Mouse (Mus musculus): ENCODE measurements at regions not wholly inside any gene's neighbourhood (a gene's known extent, or its start where the extent isn't known, plus 50 kb on each side); places are given as distances from the start of the nearest gene placed in this dataset.
A peak's percentile ranks its signal among the peaks of the same experiment; 100 is the strongest.

DNA sequence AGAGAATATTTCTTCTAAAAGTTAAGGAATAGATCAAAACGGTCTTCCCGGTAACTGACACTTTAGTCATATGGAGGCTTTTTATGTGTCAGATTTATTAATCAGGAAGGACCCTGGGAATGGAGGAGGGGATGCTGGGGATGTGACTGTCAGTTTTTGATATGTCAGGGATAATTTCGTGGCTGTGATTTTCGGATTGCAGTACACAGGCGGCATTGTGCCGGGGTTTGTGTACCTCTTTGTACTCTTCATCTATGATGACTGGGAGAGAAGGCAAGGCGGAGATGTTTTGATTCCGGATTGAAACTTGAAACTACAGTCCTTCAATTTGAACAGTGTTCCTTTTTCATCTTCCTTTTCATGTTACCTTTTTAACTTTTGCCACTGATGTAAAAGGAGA, 344.2 kb downstream of the Mdfic start:
- DNase-seq: no peak

DNA sequence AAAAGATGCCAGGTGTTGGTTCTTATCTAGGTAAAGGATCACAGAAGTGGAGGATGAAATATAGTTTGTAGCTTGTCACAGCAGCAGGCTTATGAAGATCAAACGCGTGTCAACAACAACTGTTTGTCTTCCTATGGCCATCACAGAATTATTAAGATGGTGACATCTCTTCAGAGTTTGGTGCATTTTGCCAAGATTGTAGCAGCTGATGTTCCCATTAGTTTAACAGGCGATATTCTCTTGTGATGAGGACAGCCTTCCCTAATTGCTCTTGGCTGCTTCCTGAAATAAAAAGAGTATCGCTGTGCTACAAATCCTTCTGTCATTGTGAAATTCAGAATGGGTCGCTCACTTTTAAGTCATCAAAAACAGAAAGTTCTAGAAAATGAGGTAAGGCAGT, 344.7 kb downstream of the Mdfic start:
- DNase-seq: no peak

DNA sequence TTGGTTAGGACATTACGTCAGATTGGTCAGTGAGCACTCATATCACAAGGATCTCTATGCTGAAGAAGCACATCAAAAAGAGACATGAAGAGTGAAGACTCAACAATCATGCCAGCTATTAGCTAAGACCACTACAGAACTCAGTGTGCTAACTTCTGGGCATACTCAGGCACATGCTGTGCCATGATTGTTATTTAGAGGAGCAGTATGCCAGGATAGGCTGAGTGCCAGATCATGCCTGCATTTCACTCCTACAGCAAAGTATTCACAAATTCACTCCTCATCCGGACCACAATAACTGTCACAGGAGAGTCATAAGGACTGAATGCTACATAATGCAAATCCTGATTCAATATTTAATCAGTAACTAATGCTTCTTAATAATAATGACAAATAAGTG, 355.8 kb downstream of the Mdfic start:
- no peak for DNase-seq

DNA sequence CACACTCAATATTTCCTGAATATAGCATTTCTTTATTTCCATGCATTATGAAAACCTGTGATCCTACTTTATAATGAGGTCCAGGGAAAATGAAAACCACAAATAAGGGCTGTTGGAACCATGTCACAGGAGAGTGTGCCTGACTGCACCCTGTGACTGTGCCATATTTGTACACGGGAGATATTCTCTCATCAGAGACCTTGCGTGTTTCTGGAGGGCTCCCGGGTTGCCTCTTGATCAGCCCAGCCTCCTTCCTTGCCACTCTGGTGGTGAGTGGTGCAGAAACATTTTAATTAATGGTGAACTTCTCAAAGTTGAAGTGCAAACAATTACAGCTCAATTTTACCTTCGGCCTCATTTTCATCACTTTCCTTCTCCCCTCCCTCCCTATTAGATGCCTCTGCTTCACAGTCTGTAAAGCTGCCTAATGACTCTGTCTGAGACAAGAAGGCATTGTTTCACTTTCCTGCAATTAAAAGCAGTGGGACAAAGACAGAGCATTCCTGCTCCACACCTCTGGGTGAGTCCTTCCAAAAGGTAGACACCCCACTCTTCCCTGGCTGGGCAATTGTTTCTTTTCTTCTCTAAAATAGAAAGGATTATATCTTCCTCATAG, 356.8 kb downstream of the Mdfic start:
- DNase-seq: no peak

DNA sequence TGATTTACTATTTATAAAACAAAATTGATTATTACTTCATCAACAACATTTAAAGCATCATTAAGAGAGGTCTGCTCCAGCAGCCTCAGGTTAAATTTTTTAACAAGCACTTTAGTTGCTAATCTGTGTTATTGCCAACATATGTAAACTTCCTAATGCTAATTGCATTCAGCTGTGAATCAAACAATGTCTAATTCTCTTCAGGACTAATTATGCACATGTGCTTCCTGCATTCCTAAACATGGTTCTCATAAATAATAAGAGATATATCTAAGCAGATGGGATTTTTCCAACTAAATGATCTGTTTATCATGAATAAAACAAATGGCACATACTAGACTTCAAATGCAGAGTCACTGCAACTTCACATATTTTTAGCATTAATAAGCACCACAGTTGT, 357.5 kb downstream of the Mdfic start:
- DNase-seq: no peak

DNA sequence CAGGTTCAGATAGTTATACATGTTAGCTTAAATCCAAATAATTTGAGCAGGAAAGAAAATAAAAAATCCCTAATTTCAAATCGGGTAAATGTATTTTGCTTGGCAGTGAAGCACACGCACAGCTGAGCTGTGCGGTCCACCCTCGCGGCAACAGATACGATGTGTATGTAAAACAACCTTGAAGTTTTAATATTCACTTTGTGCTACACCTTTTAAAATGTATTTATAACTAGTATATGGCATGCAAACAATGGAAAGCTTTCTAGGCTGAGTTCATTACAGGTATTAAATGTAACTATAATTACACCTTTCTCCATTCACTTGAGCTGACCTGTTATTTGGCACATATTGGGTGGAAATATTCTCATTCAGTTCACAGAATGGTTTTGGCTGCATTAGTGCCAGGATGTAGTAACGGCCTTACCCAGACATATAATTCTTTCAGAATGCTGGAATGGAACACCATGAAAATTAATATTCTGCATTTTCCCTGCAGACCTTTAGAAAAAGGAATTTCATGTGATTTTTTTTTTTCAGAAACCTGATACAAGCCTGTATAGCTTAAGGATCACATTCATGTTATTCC, 366.6 kb downstream of the Mdfic start:
- DNase-seq: no peak

DNA sequence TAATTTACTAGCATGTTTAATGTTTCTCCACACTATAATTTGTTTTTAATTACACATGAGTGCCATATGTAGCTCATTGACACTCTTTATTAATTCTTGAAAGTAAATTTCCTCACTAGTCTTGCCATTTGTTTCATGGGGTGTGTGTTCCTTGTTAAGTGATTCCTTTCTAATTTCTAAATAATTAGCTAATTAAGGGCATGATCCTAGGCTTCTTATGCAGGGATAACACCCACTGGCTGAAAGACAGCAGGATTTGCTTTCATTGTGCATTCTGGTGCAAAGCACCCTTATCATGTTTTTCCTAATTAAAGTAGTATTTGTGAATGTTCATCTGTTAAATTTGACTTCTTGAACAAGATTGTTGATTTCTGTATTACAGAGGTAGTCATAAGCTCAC, 378.3 kb downstream of the Mdfic start:
- DNase-seq: no peak

DNA sequence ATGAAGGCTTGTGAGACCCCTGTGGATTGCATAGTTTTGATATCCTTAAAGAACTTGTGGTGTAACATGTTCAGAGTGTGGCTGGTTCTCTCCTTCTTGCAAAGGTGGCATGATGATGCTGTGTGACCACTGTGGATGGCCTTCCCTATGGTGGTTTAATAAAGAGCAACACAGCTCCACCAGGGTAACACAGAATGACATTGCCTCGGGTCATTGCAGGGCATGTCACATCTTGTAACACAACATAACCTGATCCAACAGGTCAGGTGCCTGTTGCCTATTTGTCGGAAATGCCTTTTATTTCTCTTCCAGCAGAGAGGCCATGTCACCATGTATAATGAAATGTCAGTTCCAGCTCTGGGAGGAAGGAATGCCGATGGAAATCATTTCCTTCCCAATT, 420.5 kb downstream of the Mdfic start:
- DNase-seq: no peak

DNA sequence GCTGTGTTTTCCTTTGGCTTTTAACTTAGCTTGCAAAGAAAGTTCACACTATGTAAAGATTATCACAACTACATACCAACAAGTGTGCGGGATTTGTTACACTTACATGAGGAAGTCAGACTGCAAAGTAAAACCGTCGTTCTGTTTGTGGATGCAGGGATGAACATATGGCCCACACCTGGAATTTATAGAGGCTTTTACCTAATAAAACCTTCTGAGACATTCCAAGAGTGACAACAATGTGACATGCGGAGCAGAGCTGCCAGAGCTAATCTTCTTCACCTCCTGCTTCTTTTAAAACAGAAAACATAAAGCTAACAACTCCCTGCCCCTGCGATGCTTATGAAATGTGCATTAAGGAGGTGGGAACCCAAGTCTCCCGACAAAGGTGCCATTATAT, 424.1 kb downstream of the Mdfic start:
- DNase-seq: no peak

DNA sequence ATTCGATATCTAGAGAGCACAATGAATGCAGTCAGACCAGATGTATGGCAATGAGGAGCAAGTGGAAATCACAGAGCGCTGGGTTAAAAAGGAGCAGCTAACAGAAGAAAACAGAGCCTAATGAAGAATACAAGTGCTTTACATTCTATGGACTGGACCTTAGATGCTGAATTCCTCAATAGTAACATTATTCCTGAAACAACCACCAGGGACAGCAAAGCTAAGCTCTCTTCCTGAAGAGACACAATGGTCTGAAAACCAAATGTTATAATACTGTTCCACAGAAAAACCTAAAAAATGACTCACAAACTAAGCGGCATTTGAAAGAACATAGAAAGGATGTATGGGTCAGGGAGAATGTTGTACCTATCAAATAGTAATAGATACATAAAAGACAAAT, 430.1 kb downstream of the Mdfic start:
- DNase-seq: no peak

DNA sequence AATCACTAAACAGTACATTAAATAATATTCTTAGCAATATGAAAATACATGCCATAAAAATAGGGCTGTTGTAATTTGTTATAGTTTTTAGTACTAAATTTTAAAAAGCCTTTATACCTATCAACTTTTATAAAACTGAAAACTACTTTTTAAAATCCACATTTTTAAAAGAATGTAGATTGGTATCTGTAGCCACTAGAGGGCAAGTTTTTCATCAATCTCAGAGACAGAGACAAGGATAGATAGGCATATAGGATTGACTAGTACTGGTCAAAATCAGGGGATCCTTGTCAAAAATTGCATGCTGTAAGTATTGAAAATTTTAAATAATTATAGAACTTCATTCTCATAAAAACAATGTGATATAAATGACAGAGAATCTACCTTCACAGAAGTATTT, 431.0 kb downstream of the Mdfic start:
- no peak for DNase-seq

DNA sequence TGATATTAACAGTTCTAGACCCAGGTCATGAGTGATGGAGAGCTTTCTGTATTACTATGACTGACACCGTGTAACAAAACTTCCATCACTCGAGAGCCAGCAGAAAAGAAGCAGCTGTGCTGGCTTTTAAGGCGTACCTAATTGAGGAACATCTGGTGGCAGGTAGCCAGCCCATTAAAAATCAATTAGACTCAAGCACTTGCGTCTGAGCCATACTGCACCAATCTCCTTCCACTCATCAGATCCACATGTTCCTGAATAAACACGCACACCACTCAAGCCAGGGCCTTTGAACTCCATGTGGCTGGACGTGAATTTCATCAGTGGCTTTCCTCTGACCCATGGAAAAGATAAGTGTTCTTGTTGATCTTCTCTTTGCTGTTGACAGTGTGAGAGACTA, 432.2 kb downstream of the Mdfic start:
- no peak for DNase-seq

DNA sequence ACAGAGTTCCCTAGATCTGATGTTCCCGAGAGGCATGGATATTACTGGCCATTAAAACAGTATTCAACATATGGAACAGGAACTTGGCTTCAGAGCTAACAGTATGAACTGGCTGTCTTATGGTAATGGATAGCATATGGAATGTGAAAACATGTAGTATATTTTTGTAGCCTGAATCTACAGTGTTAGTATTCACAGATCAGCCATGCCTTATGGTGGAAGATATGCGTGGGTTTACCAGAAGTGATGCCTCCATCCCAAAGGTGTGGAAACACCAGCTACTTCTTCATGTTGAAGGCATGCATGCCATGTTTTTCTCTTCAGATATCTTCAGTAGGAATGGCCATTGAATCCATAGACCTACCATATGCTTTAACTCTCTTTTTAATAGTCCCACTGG, 444.6 kb downstream of the Mdfic start:
- no peak for DNase-seq

DNA sequence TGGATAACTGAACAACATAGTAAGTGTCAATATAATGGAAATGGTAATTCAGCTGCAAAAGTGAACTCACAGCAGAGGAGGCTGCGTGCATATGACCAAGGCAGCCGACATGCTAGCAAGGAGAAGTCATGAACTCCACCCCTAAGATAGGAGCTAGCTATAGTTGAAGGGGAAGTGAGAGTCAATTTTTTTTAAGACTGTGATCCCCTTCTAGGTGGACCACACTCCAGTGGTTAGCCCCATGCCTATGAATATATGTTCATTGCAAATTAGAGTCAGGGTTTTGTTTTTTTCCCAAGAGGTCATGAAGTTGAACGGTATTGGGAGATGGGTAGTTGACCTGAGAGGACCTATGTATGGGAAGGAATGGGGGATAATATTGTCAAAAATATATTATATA, 451.4 kb downstream of the Mdfic start:
- no peak for DNase-seq

DNA sequence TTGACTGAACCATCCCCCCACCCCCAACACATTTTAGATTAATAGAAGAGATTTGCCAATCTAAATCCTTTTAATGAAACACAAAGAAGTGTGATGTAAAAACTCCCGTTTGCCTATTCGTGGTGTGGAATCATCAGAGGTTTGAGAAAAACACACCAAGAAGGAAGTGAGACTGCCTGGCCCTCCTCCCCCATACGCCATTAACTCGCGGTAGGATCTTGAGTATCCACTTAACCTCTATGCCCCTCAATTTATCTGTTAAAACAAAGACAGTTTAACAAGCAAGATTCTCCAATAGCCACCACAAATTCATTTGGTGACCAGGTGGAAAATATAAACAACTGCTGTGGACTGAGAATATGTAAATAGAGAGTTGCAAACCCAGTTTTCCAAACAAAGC, 456.9 kb downstream of the Mdfic start:
- DNase-seq: no peak

DNA sequence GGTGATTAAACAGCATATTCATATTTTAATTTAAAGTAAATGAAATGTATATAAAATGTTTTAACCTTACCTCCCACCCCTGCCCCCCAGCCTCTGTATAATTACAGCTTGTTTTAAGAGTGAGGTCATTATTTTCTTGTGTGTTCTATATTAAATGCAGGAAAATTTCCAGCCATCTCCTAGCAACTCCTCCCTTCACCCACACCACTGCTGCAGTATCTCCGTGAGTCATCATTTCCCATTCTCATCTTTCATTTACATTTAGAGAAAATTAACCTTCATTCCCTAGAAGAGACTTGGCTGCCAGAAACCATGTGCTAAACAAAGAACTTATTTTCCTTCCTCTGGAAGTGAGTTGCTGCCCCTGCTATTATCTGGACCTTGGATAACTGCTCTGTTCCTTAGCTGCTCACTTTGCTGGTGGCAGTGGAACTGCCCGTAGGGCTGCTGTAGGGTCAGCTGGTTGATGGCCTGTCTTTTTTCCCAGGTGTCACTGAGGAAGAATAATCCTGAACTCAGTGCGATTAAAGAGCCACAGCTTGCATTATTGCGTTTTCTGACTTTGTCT, 467.6 kb downstream of the Mdfic start:
- DNase-seq: no peak

DNA sequence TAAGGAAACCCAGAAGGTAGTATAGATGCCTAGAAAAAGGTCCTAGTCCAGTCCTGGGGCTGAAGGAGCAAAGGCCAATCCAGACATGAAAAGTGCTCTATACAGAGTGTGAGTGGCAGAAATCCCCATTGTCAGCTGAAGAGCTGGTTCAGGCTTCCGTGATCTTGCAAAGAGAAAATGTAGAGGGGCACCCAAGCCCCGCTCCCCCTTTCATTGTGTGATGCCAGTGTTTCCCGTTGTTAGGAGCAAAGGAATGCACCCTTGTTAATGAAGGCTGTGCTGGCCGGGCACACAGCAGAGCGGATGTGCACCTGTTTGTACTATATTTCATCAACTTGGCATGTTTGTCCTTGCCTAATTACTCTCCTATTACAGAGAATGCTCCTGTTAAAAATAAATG, 492.5 kb downstream of the Mdfic start:
- DNase-seq: no peak

DNA sequence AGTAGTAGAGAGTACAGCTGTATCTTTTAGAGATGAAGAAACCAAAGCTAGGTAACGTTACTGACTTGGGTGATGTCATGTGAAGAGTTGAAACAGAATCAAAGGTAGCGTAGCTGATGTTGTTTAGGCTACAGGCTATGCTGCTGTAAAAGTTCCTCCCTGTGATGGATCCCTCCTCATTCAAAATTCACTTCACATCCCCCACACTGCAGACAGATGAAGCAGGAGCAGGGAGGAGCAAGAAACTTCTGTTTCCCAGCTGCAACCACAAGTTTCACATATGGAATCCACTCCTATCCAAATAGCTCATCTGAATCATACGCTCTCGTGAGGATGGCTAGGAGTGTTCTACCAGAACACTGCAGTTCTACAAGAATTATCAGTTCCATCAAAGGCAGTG, 493.2 kb downstream of the Mdfic start:
- no peak for DNase-seq

DNA sequence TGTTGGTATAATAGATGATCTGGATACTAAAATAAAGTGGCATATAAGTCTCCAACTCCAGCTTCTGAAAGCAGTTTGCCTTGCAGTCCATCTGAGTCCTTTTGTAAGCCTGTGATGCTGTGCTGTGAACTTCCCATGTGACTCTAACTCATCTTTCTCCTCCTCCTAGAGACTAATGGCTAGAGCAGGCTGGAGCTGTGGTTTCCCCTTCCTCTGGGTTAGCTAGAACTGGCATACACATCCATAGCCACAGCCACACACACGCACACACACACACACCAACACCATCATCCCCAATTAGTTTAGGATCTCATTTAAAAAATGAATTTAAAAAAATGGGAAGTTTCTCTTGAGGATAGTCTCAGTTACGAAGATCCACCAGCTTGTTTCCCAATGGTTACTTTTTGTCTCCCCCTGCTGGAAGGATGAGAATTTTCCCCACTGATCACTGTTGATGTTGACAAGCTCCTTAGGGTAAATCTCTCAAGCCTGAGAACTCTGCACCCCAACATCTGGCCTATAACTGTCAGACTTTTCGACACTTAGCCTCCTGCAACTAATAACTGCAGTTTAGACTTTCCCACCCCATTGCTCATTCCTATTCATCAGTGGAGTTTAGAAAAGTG, 500.7 kb downstream of the Mdfic start:
- peak in 1 of 2 experiments; percentile 28 for DNase-seq

Data from kidney, postnatal 25 days (tissue).